Mouse (Mus musculus): ENCODE measurements around the gene Slc48a1.

Gene Slc48a1

DNA sequence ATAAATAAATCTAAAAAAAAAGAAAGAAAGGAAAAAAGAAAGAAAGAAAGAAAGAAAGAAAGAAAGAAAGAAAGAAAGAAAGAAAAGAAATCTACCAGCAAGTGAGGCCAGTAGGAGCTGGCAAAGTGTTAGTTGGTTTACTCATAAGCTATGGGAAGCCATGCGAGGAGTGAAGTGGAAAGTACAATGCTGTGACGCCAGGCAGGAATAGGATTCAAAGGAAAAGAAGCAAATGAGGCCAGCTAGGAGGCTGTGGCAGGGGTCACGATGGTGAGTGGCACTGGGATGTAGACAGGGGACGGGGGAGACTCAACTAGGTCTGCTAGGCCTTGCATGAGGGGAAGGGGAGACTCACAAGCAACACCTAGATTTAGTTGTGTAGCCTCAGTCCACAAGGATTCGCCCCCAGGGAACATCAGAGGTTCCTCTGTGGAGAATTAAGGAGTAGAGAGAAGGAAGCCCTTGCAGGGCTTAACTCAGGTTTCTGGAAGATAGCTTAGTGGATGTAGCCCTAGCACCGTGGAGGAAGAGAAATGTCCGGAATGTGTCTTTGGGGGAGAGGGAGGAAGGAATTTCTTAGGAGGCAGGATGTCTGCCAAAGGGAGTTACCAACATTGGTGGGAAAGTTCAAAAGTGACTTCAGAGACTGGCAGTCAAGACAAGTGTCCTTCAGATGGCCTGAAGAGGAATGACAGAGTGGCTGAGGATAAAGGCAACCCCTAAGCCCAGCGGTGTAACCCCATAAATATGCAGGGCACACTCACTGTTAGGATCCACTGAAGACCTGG is at the start of gene Slc48a1:
Gene Slc48a1, plus strand, starts transcription at position 210 of the 788 bp plus-strand sequence.
- no peak for DNase-seq (ENCODE audit: low read depth, low spot score)

DNA sequence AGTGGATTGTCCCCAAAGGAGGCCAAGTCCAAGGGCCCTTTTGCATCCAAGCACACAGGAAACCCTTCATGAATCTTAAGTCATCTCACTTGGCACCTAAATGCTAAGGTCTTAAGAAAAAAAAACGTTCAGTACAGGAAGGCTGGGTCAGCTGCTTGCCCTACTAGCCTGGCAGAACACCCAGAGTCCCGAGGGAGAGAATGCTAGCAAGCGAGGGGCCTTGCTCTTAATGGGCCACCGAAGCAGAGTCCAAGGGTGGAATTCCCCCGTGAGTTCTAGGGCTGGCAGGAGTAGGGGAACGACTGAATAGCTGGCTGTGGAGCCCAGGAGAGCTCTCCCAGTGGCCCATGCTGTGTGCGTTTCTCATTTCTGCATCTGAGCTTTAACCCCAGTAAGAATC is 49.5 kb upstream of the Slc48a1 start:
- no peak for DNase-seq (ENCODE audit: low read depth, low spot score)

GRCm38 (mm10) chr15:97730365-97730764 is 48.0 kb upstream of the Slc48a1 start:
- DNase-seq (ENCODE audit: low read depth, low spot score): no peak

GRCm38 (mm10) chr15:97731111-97731510 is 47.2 kb upstream of the Slc48a1 start, which contains the start of gene Endou:
Endou (minus strand) TSS chr15:97731339.
- DNase-seq (ENCODE audit: low read depth, low spot score): no peak

DNA sequence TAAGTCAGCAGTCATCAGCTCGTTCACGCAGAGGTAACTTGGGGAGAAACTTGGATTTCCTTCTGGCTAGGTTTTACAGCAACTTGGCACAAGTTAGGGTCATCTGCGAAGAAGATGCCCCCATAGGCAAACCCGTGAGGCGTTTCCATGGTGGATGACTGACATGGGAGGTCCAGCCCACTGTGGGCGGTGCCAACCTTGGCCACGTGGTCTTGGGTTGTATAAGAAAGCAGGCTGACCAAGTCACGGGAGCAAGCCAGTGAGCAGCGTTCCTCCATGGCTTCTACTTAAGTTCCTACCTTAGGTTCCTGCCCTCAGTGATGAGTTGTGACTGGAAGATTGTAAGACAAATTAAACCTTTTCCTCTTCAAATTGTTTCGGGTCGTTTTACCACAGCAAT is 46.3 kb upstream of the Slc48a1 start:
- no peak for DNase-seq (ENCODE audit: low read depth, low spot score)

DNA sequence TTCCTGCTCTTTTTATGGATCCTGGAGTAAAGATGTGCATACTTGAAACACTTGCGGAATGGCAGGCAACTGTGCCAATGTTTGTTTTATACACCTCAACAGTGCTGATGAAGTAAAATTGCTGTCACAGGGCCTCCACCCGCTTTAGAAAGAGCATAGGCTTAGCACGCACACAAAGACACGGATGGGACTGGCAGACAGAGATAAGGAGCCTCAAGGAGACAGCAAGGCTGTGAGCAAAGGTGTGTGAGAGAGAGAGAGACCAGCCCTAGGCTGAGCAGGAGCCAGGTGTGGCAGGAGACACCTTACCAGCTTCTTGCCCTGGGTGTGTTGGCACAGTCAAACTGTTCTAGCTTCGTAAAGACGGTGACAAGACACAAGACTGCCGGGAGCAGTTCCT is 39.4 kb upstream of the Slc48a1 start:
- no peak for DNase-seq (ENCODE audit: low read depth, low spot score)

GRCm38 (mm10) chr15:97740283-97740732 is 38.0 kb upstream of the Slc48a1 start:
- DNase-seq (ENCODE audit: low read depth, low spot score): no peak

- no peak for DNase-seq (ENCODE audit: low read depth, low spot score)
Measured at GRCm38 (mm10) chr15:97741662-97742061, 36.7 kb upstream of the Slc48a1 start.

GRCm38 (mm10) chr15:97742074-97742473 is 36.2 kb upstream of the Slc48a1 start:
- DNase-seq (ENCODE audit: low read depth, low spot score): no peak

DNA sequence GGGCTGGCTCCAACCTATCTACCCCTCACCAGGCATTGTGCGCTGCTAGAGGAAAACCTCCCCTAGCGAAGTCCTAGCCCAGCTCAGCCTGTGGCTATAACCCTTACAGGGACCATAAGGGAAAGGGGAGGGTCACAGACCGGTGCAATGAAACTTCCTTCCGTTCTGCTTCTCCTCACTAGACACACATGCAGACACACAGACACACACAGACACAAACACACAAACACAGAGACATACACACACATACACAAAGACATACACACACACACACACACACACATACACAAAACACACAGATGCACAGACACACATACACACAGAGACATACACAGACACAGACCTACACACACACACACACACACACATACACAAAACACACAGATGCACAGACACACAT is 35.7 kb upstream of the Slc48a1 start:
- DNase-seq (ENCODE audit: low read depth, low spot score): no peak

- no peak for DNase-seq (ENCODE audit: low read depth, low spot score)
Measured at GRCm38 (mm10) chr15:97743210-97743609, 35.1 kb upstream of the Slc48a1 start.

GRCm38 (mm10) chr15:97743961-97744525 is 34.3 kb upstream of the Slc48a1 start:
- DNase-seq (ENCODE audit: low read depth, low spot score): no peak

GRCm38 (mm10) chr15:97744930-97745329 is 33.4 kb upstream of the Slc48a1 start:
- DNase-seq (ENCODE audit: low read depth, low spot score): no peak

GRCm38 (mm10) chr15:97745331-97745730 is 33.0 kb upstream of the Slc48a1 start:
- DNase-seq (ENCODE audit: low read depth, low spot score): no peak

- DNase-seq (ENCODE audit: low read depth, low spot score): no peak
Measured at GRCm38 (mm10) chr15:97746278-97746677, 32.0 kb upstream of the Slc48a1 start.

DNA sequence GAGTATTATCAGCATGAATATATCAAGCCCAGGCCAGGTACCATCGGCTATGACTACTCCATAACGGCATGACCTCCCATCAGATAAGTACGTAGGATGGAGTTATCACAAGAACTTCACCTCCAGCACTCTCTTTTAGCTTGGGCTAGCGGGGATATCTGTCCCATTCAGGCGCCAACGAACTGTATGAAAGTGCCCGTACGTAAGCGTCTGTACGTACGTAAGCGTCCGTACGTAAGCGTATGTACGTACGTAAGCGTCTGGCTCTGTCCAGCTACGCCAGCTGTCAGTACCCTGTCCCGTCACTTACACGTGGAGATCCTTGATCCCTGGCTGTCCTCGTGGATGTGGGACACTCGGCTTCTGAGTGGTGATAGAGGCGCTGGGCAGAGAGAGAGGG is 31.6 kb upstream of the Slc48a1 start:
- DNase-seq (ENCODE audit: low read depth, low spot score): no peak

DNA sequence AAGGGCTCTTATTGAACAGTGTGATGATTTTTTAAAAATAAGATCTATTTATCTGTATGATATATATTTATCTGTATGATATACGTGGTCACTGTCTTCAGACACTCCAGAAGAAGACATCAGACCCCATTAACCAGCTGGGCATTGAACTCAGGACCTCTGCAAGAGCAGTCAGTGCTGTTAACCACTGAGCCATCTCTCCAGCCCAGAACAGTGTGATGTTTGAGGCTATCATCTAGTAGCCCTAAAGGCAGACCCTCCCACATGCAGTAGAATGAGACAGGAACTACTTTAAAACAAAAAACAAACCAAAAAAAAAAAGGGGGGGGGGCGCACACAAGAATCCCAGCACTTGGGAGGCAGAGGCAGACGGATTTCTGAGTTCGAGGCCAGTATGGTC is 30.8 kb upstream of the Slc48a1 start:
- DNase-seq (ENCODE audit: low read depth, low spot score): no peak

- no peak for DNase-seq (ENCODE audit: low read depth, low spot score)
Measured at GRCm38 (mm10) chr15:97748309-97748708, 30.0 kb upstream of the Slc48a1 start.

DNA sequence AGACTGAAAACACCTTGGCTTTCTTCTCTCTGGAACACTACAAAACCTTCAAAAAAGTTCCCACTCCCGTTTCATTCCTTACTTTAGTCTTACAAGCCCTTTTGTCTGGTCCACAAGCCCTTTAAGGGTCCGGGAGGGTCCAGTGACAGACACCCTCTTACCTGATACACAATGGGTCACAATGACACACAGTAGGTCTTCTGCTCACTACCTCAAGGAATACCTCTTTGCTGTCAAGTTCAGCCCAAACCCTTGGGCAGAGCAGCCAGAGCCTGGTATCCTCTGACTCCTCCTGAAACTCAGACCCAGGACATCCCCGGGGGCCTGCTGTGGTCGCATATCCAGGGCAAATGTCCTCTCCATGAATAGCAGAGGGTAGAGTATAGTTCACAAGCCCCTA is 29.4 kb upstream of the Slc48a1 start:
- DNase-seq (ENCODE audit: low read depth, low spot score): no peak

- DNase-seq (ENCODE audit: low read depth, low spot score): no peak
Measured at GRCm38 (mm10) chr15:97749397-97749796, 28.9 kb upstream of the Slc48a1 start.

- DNase-seq (ENCODE audit: low read depth, low spot score): no peak
Measured at GRCm38 (mm10) chr15:97749841-97750240, 28.5 kb upstream of the Slc48a1 start.

DNA sequence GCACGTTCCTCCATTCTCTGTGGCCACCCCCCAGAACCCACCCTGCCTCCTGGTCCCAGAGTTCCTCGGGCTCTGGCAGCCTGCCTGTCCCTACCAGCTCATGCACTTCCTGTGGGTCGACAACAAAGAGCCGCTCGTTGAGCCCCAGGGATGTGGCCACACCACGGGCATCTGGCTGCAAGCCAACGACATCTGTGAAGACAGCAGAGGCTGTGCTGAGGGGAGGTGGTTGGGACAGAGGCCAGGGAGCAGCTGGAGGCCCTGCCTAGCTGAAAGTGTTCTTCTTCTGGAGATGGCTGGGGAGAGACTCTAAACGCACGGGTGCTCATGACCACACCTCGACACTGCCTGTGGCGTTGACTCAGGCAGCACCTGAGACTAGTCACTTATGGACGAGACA is 27.6 kb upstream of the Slc48a1 start:
- peak; percentile 60 for DNase-seq (ENCODE audit: low read depth, low spot score)

DNA sequence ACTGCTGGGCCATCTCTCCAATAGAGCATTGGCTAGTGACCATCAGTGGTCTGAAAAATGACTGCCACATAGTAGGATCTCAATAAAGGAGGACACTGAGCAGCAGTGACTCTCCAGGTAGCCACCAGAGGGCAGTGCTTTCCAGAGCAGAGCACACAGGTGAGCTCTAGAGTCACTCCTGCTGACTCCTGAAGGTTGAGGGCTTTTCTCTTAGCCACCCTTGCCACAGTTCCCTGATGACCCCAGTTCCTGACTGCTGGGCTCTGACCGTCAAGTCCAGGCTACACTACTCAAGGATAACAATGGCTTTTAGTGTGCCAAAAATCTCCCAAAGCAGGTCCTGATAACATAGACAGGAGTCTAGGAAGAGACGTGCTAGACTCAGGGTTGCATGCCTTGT is 26.6 kb upstream of the Slc48a1 start:
- DNase-seq (ENCODE audit: low read depth, low spot score): no peak
